Mouse (Mus musculus) kidney, adult 9 months (tissue): Measurements from ENCODE around the gene Smyd4.

Experiments used
- DNase-seq: peaks from one replicate; pipeline ENCODE4 v3.0.0; 2022

The Smyd4 gene

GRCm38 (mm10) chr11:75453991-75454930 is 106.0 kb downstream of the Smyd4 start, which contains the start of gene Wdr81:
TSS of gene Wdr81 (minus strand) at chr11:75454717.
- peak; percentile 93 for DNase-seq
